In the genomic region with DNA sequence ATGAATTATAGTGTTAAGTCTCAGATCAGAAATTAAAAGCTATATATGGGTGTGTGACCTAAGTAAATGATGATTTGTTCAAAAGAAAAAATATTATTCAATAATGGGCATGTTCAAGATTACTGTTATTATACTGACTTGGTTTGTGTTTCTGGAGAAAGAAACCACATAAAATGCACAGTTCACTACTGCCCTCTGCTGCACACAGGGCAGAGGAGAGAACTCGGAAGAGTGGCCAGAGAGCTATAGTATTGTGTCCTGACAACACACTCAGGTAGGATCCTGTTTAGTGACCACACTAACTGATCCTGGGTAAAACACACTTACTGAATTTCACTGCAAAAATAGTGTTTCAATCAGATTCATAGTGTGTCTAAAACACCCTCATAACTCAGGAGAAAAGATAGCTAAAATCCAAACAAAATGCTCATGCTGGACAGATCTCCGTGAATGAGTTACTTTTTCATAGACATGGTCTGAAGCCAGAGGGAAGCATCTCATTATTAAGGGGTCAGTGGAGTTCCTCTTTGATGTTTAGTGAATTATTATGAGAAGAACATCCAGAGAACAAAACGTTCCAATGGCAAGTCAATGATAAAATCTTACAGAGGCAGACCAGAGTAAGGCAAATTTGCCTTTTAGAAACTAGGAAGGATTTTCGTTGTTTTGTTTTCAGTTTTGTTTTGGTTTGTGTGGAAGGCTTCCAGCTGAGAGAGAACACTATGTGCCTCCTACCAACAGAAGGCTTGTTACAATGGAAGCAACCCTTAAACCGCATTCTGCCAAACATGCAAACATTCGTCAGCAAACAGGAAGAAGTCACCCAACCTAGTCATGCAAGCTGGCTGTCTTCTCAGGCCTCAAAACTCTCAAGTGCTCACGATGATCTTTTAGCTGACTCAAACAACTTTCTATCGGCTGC, we compare ENCODE assay signal across 8 mouse cellular contexts.
DNase-seq lines count a peak whose midpoint lies in the region; ATAC-seq and TF ChIP-seq lines count a peak whose summit lies in the region.

No protein-coding gene starts in this region.

- no peak overlapping the region for H3K4me2 ChIP-seq in kidney, embryonic 15.5 days
- no peak overlapping the region for H3K4me2 ChIP-seq in liver, embryonic 13.5 days

- ATAC-seq in common myeloid progenitor, adult 5-6 weeks (replicated peaks; ENCODE audit: low read depth, poor library complexity, severe bottlenecking), result peak; percentile 96
- peak; percentile 83; the same call in 1 of the 2 replicates for ATAC-seq in kidney, embryonic 15.5 days (replicated peaks; ENCODE audit: low FRiP score)
- peak; percentile 41; the same call in 1 of the 2 replicates for ATAC-seq in liver, embryonic 13.5 days (ENCODE audit: low read depth)

- no peaks in the 10 kb centered on the region for H3K9me3 ChIP-seq in ES-E14 (ENCODE audit: control insufficient read depth, insufficient read depth, low read depth, low read length)
- H3K9me3 ChIP-seq in kidney, embryonic 15.5 days (replicated peaks), result no peaks in the 10 kb centered on the region
- H3K9me3 ChIP-seq in liver, embryonic 13.5 days (replicated peaks), result no peaks in the 10 kb centered on the region

- 49% methylated on average over 8 of the region's 8 CpGs for WGBS in kidney, embryonic 15.5 days
- WGBS in liver, embryonic 13.5 days (ENCODE audit: insufficient replicate concordance), result 45% methylated on average over 8 of the region's 8 CpGs

- in situ Hi-C loops in ES-E14 (cut with MboI; ENCODE audit: low sequenced_read_pairs in 2 of 2, unreplicated experiment in 2 of 2), result loop anchor here in 1 of 2 experiments (25.0 kb wide), 1 partner anchor 844 kb away; a partner anchor contains a TSS

- H3K9ac ChIP-seq in ES-E14 (ENCODE audit: insufficient read depth, low read depth, low read length, poor library complexity, severe bottlenecking), result no peak overlapping the region
- no peak overlapping the region for H3K9ac ChIP-seq in kidney, embryonic 15.5 days
- no peak overlapping the region for H3K9ac ChIP-seq in liver, embryonic 13.5 days

- no peaks in the 10 kb centered on the region for H3K27me3 ChIP-seq in kidney, embryonic 15.5 days
- H3K27me3 ChIP-seq in liver, embryonic 13.5 days, result no peaks in the 10 kb centered on the region

- H3K27ac ChIP-seq in ES-E14 (ENCODE audit: insufficient read depth, low read depth, low read length, poor library complexity, severe bottlenecking), result no peak overlapping the region
- 0 out of 2 replicates have a peak overlapping the region, but pooled peaks have one; percentile 2 for H3K27ac ChIP-seq in kidney, embryonic 15.5 days
- no peak overlapping the region for H3K27ac ChIP-seq in liver, embryonic 13.5 days

- H3K4me3 ChIP-seq in ES-E14 (ENCODE audit: insufficient read depth in 1 of 2, low read depth in 1 of 2, low read length in 2 of 2, poor library complexity in 1 of 2, severe bottlenecking in 1 of 2), result no peak overlapping the region
- no peak overlapping the region for H3K4me3 ChIP-seq in kidney, embryonic 15.5 days (replicated peaks)
- no peak overlapping the region for H3K4me3 ChIP-seq in liver, embryonic 13.5 days (replicated peaks)

- no peaks in the 10 kb centered on the region for H3K36me3 ChIP-seq in ES-E14 (ENCODE audit: control insufficient read depth, insufficient read depth, low read length, poor library complexity, severe bottlenecking)
- no peaks in the 10 kb centered on the region for H3K36me3 ChIP-seq in kidney, embryonic 15.5 days
- no peaks in the 10 kb centered on the region for H3K36me3 ChIP-seq in liver, embryonic 13.5 days

- DNase-seq in 3134 (ENCODE audit: extremely low read depth, insufficient read length, low spot score) (peak; percentile 12), ES-E14 (ENCODE audit: low read depth, low spot score) (peak; percentile 21)
- peak; percentile 19 to 44 for DNase-seq in gastrocnemius, postnatal 4 days (ENCODE audit: low spot score in 2 of 2)
- DNase-seq in liver, embryonic 13.5 days, result no peak
- DNase-seq in natural killer cell, adult 2 months (ENCODE audit: low spot score in 2 of 2), result peak; percentile 1 to 8
- DNase-seq in thymus, adult 18-20 months, result peak; percentile 7 to 11

- no peaks in the 10 kb centered on the region for H3K4me1 ChIP-seq in ES-E14 (ENCODE audit: control insufficient read depth in 2 of 2, insufficient read depth in 2 of 2, low read length in 2 of 2, poor library complexity in 1 of 2)
- no peaks in the 10 kb centered on the region for H3K4me1 ChIP-seq in kidney, embryonic 15.5 days
- H3K4me1 ChIP-seq in liver, embryonic 13.5 days (replicated peaks), result no peaks in the 10 kb centered on the region

TF ChIP-seq in ES-E14, 5 proteins besides CTCF, POLR2A, EP300 and RAD21:
- no peak for TF ChIP-seq MAFK (IDR thresholded peaks at IDR 0.05; ENCODE audit: insufficient read depth, low read depth, low read length)
- no peak for TF ChIP-seq CHD2 (IDR thresholded peaks at IDR 0.05; ENCODE audit: low read depth, low read length)
- TF ChIP-seq HCFC1 (IDR thresholded peaks at IDR 0.05; ENCODE audit: borderline replicate concordance, insufficient read depth, low read length), result no peak
- peak; percentile 96 for TF ChIP-seq ZC3H11A (IDR thresholded peaks at IDR 0.05; ENCODE audit: borderline replicate concordance, low read depth, low read length)
- no peak for TF ChIP-seq ZNF384 (IDR thresholded peaks at IDR 0.05; ENCODE audit: low read depth, low read length)
TF ChIP-seq in ES-E14: peak in this region for 1.

Comparison
In these comparisons a context has a peak if more than half of its experiments do, and no peak if none do; other contexts are left out.
1. ATAC-seq: peak in every context shown above with its lines; median percentile 96 in common myeloid progenitor, adult 5-6 weeks; 83 in kidney, embryonic 15.5 days; 41 in liver, embryonic 13.5 days.